Mouse (Mus musculus): ENCODE data around the gene Unc13d. TPM values are rescaled to one million over a fixed set of nuclear protein-coding genes. Genes with fewer than 3 reads are reported as not detected.
A peak's percentile ranks its signal among the peaks of the same experiment; 100 is the strongest.

Unc13d gene
- polyA plus RNA-seq, 1 experiment from 2014 or later: 0.80 TPM

DNA sequence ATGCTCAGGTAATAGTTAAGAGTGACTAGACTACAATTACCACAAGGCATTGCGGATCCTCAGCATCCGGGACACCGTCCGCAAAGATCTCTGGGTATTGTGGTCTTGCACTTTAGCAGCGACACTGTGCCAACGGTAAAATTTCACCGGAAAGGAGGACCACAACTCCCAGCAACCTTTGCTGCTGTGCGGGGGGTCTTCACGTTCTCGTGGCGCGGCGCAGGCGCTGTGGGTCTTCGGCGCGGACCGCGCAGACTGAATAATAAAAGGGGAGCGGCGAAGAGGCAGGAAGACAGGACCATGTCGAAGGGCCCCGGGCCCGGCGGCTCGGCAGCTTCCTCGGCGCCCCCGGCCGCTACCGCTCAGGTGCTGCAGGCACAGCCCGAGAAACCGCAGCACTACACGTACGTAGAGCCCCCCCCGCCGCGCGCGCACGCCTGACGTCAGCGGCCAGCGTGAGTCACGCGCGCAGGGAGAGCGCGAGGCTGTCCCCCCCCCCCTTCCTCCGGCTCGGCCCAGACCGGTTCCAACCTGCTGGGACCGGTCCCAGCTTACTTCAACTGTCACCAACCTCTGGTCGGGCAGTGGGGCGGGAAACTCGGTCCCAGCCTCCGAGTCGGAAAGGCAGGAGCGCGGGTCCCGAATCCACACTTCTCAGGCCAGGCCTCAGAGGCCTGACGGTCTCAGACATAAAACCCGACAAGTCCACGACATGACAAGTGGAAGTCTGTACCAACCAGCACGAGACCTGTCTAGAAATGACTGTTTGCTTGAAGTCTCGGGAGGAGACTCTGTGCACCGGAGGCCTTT, 47.5 kb downstream of the Unc13d start, which contains the start of gene Unk:
Unk (plus strand) TSS at position 235 of the 810 bp plus-strand sequence.
- Histone ChIP-seq H3K4me2 (ENCODE audit: low read length) (peak within 1 kb of the TSS; percentile 78), H3K27me3 (replicated peaks; ENCODE audit: control insufficient read depth, insufficient read depth, low read length) (no peaks in the 10 kb centered on the region), H3K9me3 (ENCODE audit: control insufficient read depth, low read length) (no peaks in the 10 kb centered on the region), H3K36me3 (ENCODE audit: control insufficient read depth, insufficient read depth, low read length) (no peaks in the 10 kb centered on the region), H3K4me1 (ENCODE audit: control insufficient read depth, insufficient read depth, low read depth, low read length) (peaks cover 13% of the 10 kb centered on the region), H3K27ac (ENCODE audit: low read depth, low read length) (peak within 1 kb of the TSS; percentile 99), H3K4me3 (ENCODE audit: low read length) (peak within 1 kb of the TSS; percentile 66), H3K9ac (ENCODE audit: low read depth, low read length) (peak within 1 kb of the TSS; percentile 96)
- under 1% methylated on average over 49 of the region's 67 CpGs for WGBS
- peak; percentile 95 for ATAC-seq

DNA sequence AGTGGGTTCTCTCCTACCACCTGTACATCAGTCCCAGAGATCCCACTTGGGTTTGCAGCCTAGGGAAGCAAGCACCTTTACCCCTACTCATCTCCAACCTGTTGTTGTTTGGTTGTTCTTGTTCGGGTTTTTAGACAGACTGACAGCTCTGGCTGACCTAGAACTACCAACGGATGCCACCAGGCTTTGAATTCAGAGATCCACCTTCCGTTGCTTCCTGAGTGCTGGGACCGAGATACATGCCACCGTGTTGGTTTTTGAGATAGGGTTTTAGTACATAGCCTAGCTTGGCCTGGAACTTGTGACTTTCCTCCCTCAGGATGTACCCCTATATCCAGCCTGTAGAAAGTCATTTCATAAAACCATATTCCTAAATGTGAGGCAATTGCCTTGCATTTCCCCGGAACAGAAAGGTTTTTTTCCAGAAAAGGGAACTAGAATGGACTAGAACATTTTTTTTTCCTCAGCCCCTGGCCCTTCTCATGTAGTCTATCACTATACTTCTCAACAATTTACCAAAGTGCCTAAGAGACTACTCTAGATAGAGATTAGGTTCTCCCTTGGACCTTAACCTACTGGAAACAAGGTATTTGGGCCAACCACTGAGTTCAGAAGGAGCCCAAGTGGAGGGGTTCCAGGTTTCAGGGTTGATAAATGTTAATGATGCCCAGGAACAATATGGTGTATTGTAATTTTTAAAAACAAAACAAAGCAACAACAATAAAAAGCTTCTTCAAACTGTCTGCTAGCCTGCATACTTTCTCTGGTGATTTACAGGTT, 48.5 kb downstream of the Unc13d start:
- peak overlapping the region; percentile 61; the same call in 1 of the 2 replicates for H3K27ac ChIP-seq (ENCODE audit: low read depth, low read length)
- H3K9me3 ChIP-seq (ENCODE audit: control insufficient read depth, low read length): no peaks in the 10 kb centered on the region
- H3K4me2 ChIP-seq (ENCODE audit: low read length): peak overlapping the region; percentile 72
- peak overlapping the region; percentile 66 for H3K4me3 ChIP-seq (ENCODE audit: low read length)
- H3K9ac ChIP-seq (ENCODE audit: low read depth, low read length): peak overlapping the region; percentile 62
- H3K27me3 ChIP-seq (replicated peaks; ENCODE audit: control insufficient read depth, insufficient read depth, low read length): no peaks in the 10 kb centered on the region
- no peaks in the 10 kb centered on the region for H3K36me3 ChIP-seq (ENCODE audit: control insufficient read depth, insufficient read depth, low read length)
- peaks cover 13% of the 10 kb centered on the region for H3K4me1 ChIP-seq (ENCODE audit: control insufficient read depth, insufficient read depth, low read depth, low read length)
- no peak for ATAC-seq
- 83% methylated on average over 6 of the region's 6 CpGs for WGBS

- Histone ChIP-seq H3K4me2 (ENCODE audit: low read length) (no peak overlapping the region), H3K9me3 (ENCODE audit: control insufficient read depth, low read length) (no peaks in the 10 kb centered on the region), H3K36me3 (ENCODE audit: control insufficient read depth, insufficient read depth, low read length) (no peaks in the 10 kb centered on the region), H3K4me3 (ENCODE audit: low read length) (no peak overlapping the region), H3K4me1 (ENCODE audit: control insufficient read depth, insufficient read depth, low read depth, low read length) (peaks cover 13% of the 10 kb centered on the region), H3K9ac (ENCODE audit: low read depth, low read length) (no peak overlapping the region), H3K27me3 (replicated peaks; ENCODE audit: control insufficient read depth, insufficient read depth, low read length) (no peaks in the 10 kb centered on the region), H3K27ac (ENCODE audit: low read depth, low read length) (no peak overlapping the region)
- ATAC-seq: no peak
- 83% methylated on average over 9 of the region's 9 CpGs for whole genome bisulfite sequencing
Measured at GRCm38 (mm10) chr11:116028177-116028865, 49.4 kb downstream of the Unc13d start.

GRCm38 (mm10) chr11:116027756-116028155, 50.0 kb downstream of the Unc13d start, which contains the start of gene H3f3b:
Gene H3f3b (minus strand): TSS chr11:116027962.
- no peaks in the 10 kb centered on the region for H3K27me3 ChIP-seq (replicated peaks; ENCODE audit: control insufficient read depth, insufficient read depth, low read length)
- 81% methylated on average over 4 of the region's 4 CpGs for WGBS
- no peaks in the 10 kb centered on the region for H3K36me3 ChIP-seq (ENCODE audit: control insufficient read depth, insufficient read depth, low read length)
- H3K9ac ChIP-seq (ENCODE audit: low read depth, low read length): no peak within 1 kb of the TSS
- H3K4me3 ChIP-seq (ENCODE audit: low read length): no peak within 1 kb of the TSS
- no peak within 1 kb of the TSS for H3K4me2 ChIP-seq (ENCODE audit: low read length)
- ATAC-seq: no peak
- H3K27ac ChIP-seq (ENCODE audit: low read depth, low read length): no peak within 1 kb of the TSS
- H3K4me1 ChIP-seq (ENCODE audit: control insufficient read depth, insufficient read depth, low read depth, low read length): peaks cover 11% of the 10 kb centered on the region
- H3K9me3 ChIP-seq (ENCODE audit: control insufficient read depth, low read length): no peaks in the 10 kb centered on the region

- no peaks in the 10 kb centered on the region for H3K9me3 ChIP-seq (ENCODE audit: control insufficient read depth, low read length)
- no peak overlapping the region for H3K4me2 ChIP-seq (ENCODE audit: low read length)
- ATAC-seq: no peak
- peak overlapping the region; percentile 14; the same call in 1 of the 2 replicates for H3K27ac ChIP-seq (ENCODE audit: low read depth, low read length)
- WGBS: 88% methylated on average over 3 of the region's 3 CpGs
- peaks cover 7% of the 10 kb centered on the region; the same call in 1 of the 2 replicates for H3K36me3 ChIP-seq (ENCODE audit: control insufficient read depth, insufficient read depth, low read length)
- H3K4me3 ChIP-seq (ENCODE audit: low read length): no peak overlapping the region
- peaks cover 10% of the 10 kb centered on the region for H3K4me1 ChIP-seq (ENCODE audit: control insufficient read depth, insufficient read depth, low read depth, low read length)
- no peaks in the 10 kb centered on the region for H3K27me3 ChIP-seq (replicated peaks; ENCODE audit: control insufficient read depth, insufficient read depth, low read length)
- H3K9ac ChIP-seq (ENCODE audit: low read depth, low read length): no peak overlapping the region
Measured at GRCm38 (mm10) chr11:116025056-116025845, 52.5 kb downstream of the Unc13d start.

- H3K4me2 ChIP-seq (ENCODE audit: low read length): no peak overlapping the region
- H3K4me3 ChIP-seq (ENCODE audit: low read length): peak overlapping the region; percentile 63
Measured at GRCm38 (mm10) chr11:116024356-116024808, 53.4 kb downstream of the Unc13d start.

DNA sequence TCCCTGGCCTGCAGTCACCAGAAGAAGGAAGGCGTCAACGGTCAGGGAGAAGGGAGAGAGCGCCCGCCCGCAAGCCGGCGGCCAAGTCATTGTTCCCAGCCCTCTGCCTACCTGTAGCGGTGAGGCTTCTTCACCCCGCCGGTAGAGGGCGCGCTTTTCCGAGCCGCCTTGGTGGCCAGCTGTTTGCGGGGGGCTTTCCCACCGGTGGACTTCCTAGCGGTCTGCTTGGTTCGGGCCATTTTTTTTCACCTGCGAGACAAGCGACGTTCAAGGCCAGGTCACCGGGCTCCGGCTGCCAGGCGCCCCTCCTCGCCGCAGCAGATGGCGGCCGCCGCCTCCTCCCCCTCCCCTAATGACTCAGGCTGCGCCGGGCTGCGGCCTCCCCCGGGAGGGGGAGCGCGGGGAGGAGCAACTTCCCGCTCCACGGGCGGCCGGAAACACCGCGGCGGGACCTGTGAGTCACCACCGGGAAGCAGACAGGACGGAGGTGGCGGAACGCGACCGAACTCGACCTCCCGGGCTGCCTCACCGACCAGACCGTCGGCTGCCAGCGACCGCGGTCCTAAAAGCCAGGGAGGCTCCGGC, 53.9 kb downstream of the Unc13d start:
- Histone ChIP-seq H3K9ac (ENCODE audit: low read depth, low read length) (peak overlapping the region; percentile 88), H3K4me1 (ENCODE audit: control insufficient read depth, insufficient read depth, low read depth, low read length) (peaks cover 10% of the 10 kb centered on the region), H3K27me3 (replicated peaks; ENCODE audit: control insufficient read depth, insufficient read depth, low read length) (no peaks in the 10 kb centered on the region), H3K27ac (ENCODE audit: low read depth, low read length) (peak overlapping the region; percentile 98), H3K9me3 (ENCODE audit: control insufficient read depth, low read length) (no peaks in the 10 kb centered on the region), H3K36me3 (ENCODE audit: control insufficient read depth, insufficient read depth, low read length) (peaks cover 7% of the 10 kb centered on the region; the same call in 1 of the 2 replicates), H3K4me3 (ENCODE audit: low read length) (peak overlapping the region; percentile 63), H3K4me2 (ENCODE audit: low read length) (peak overlapping the region; percentile 52)
- under 1% methylated on average over 55 of the region's 57 CpGs for WGBS
- peak; percentile 67 for ATAC-seq

More at GRCm38 (mm10) chr11:116024356-116024808, 53.4 kb downstream of the Unc13d start:
- Histone ChIP-seq H3K27ac (ENCODE audit: low read depth, low read length) (peak overlapping the region; percentile 98), H3K9ac (ENCODE audit: low read depth, low read length) (peak overlapping the region; percentile 88), H3K4me1 (ENCODE audit: control insufficient read depth, insufficient read depth, low read depth, low read length) (peaks cover 10% of the 10 kb centered on the region), H3K27me3 (replicated peaks; ENCODE audit: control insufficient read depth, insufficient read depth, low read length) (no peaks in the 10 kb centered on the region), H3K36me3 (ENCODE audit: control insufficient read depth, insufficient read depth, low read length) (peaks cover 7% of the 10 kb centered on the region; the same call in 1 of the 2 replicates), H3K9me3 (ENCODE audit: control insufficient read depth, low read length) (no peaks in the 10 kb centered on the region)
- under 1% methylated on average over 37 of the region's 37 CpGs for WGBS
- peak; percentile 97 for ATAC-seq

Data from hindbrain, embryonic 16.5 days (tissue).